Mouse (Mus musculus): ENCODE measurements at regions not wholly inside any gene's neighbourhood (a gene's known extent, or its start where the extent isn't known, plus 50 kb on each side); places are given as distances from the start of the nearest gene placed in this dataset.
A peak's percentile ranks its signal among the peaks of the same experiment; 100 is the strongest.

DNA sequence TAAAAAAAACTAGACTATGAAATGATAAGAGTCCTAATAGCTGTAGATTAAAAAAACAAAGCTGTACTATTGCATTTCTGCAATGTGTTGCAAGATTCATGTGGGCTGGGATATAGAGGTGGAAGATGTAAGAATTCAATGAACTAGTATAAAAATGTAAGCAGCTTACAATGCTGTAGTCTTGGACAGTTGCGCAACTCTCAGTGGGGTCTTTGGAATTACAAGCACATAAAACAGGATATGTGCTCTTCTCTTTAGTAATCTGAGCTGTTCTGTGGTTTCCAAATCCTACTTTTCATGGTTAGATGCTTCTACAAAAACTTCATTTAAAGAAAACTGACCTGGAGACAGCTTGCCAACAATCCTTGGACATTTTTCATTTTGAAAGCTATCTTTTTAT, 609.3 kb downstream of the Adgrl2 start:
- no peaks in the 10 kb centered on the region for H3K36me3 ChIP-seq (ENCODE audit: control insufficient read depth, insufficient read depth, low read length)
- ATAC-seq (ENCODE audit: insufficient read depth, low FRiP score): no peak
- no peaks in the 10 kb centered on the region for H3K4me1 ChIP-seq (ENCODE audit: control insufficient read depth, insufficient read depth, low read length)
- no peak overlapping the region for H3K9ac ChIP-seq (ENCODE audit: low read length)
- no peak overlapping the region for H3K27ac ChIP-seq (ENCODE audit: low read length)
- H3K4me3 ChIP-seq (replicated peaks; ENCODE audit: low read length): no peak overlapping the region
- 91% methylated on average over 1 of the region's 1 CpGs for WGBS
- no peaks in the 10 kb centered on the region for H3K9me3 ChIP-seq (replicated peaks; ENCODE audit: control insufficient read depth, low read length)
- no peak overlapping the region for H3K4me2 ChIP-seq (ENCODE audit: low read depth, low read length)
- H3K27me3 ChIP-seq (ENCODE audit: control insufficient read depth, insufficient read depth, low read length): no peaks in the 10 kb centered on the region

GRCm38 (mm10) chr3:148363331-148363730, 627.0 kb downstream of the Adgrl2 start:
- no peak overlapping the region for H3K4me2 ChIP-seq (ENCODE audit: low read depth, low read length)
- WGBS: 75% methylated on average over 5 of the region's 5 CpGs

DNA sequence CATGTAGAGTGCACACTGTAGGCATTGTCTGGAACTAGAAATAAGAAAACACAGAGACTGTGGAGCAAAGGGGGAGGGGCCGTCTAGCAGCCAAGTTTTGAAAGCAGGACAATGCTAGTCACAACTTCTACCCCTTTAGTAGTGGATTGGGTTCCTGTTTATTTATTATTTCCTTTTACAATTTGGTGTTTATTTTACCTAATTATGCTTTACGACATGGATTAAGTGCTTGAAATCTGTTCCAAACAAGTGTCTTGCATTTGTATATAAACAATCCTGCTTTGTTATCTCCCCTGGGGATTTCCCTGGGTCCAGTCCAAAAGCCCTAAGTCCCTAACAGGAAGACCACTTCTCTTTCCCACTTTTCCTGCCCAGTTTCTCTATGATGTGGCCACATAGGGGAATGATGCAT, 627.9 kb downstream of the Adgrl2 start:
- Histone ChIP-seq H3K36me3 (ENCODE audit: control insufficient read depth, insufficient read depth, low read length) (no peaks in the 10 kb centered on the region), H3K27ac (ENCODE audit: low read length) (no peak overlapping the region), H3K27me3 (ENCODE audit: control insufficient read depth, insufficient read depth, low read length) (no peaks in the 10 kb centered on the region), H3K4me3 (replicated peaks; ENCODE audit: low read length) (no peak overlapping the region), H3K9ac (ENCODE audit: low read length) (no peak overlapping the region), H3K9me3 (replicated peaks; ENCODE audit: control insufficient read depth, low read length) (no peaks in the 10 kb centered on the region), H3K4me1 (ENCODE audit: control insufficient read depth, insufficient read depth, low read length) (no peaks in the 10 kb centered on the region), H3K4me2 (ENCODE audit: low read depth, low read length) (no peak overlapping the region)
- 26% methylated on average over 2 of the region's 2 CpGs for WGBS
- no peak for ATAC-seq (ENCODE audit: insufficient read depth, low FRiP score)

More at GRCm38 (mm10) chr3:148363331-148363730, 627.0 kb downstream of the Adgrl2 start:
- H3K9me3 ChIP-seq (replicated peaks; ENCODE audit: control insufficient read depth, low read length): no peaks in the 10 kb centered on the region
- H3K36me3 ChIP-seq (ENCODE audit: control insufficient read depth, insufficient read depth, low read length): no peaks in the 10 kb centered on the region
- ATAC-seq (ENCODE audit: insufficient read depth, low FRiP score): no peak
- no peak overlapping the region for H3K9ac ChIP-seq (ENCODE audit: low read length)
- H3K4me1 ChIP-seq (ENCODE audit: control insufficient read depth, insufficient read depth, low read length): no peaks in the 10 kb centered on the region
- no peaks in the 10 kb centered on the region for H3K27me3 ChIP-seq (ENCODE audit: control insufficient read depth, insufficient read depth, low read length)
- H3K27ac ChIP-seq (ENCODE audit: low read length): no peak overlapping the region
- no peak overlapping the region for H3K4me3 ChIP-seq (replicated peaks; ENCODE audit: low read length)

- H3K36me3 ChIP-seq (ENCODE audit: control insufficient read depth, insufficient read depth, low read length): no peaks in the 10 kb centered on the region
- no peak overlapping the region for H3K4me3 ChIP-seq (replicated peaks; ENCODE audit: low read length)
- no peaks in the 10 kb centered on the region for H3K9me3 ChIP-seq (replicated peaks; ENCODE audit: control insufficient read depth, low read length)
- no peak overlapping the region for H3K9ac ChIP-seq (ENCODE audit: low read length)
- WGBS: 12% methylated on average over 10 of the region's 10 CpGs
- H3K4me2 ChIP-seq (ENCODE audit: low read depth, low read length): peak overlapping the region; percentile 22
- peaks cover 10% of the 10 kb centered on the region for H3K4me1 ChIP-seq (ENCODE audit: control insufficient read depth, insufficient read depth, low read length)
- ATAC-seq (ENCODE audit: insufficient read depth, low FRiP score): peak; percentile 73
- no peaks in the 10 kb centered on the region for H3K27me3 ChIP-seq (ENCODE audit: control insufficient read depth, insufficient read depth, low read length)
- H3K27ac ChIP-seq (ENCODE audit: low read length): peak overlapping the region; percentile 35; the same call in 1 of the 2 replicates
Observed at GRCm38 (mm10) chr3:148343633-148344361, 646.6 kb downstream of the Adgrl2 start.

- peak overlapping the region; percentile 22; the same call in 1 of the 2 replicates for H3K4me2 ChIP-seq (ENCODE audit: low read depth, low read length)
- peaks cover 10% of the 10 kb centered on the region for H3K4me1 ChIP-seq (ENCODE audit: control insufficient read depth, insufficient read depth, low read length)
- no peaks in the 10 kb centered on the region for H3K9me3 ChIP-seq (replicated peaks; ENCODE audit: control insufficient read depth, low read length)
- H3K36me3 ChIP-seq (ENCODE audit: control insufficient read depth, insufficient read depth, low read length): no peaks in the 10 kb centered on the region
- no peak overlapping the region for H3K9ac ChIP-seq (ENCODE audit: low read length)
- WGBS: 13% methylated on average over 3 of the region's 3 CpGs
- peak; percentile 30; the same call in 1 of the 2 replicates for ATAC-seq (ENCODE audit: insufficient read depth, low FRiP score)
- no peaks in the 10 kb centered on the region for H3K27me3 ChIP-seq (ENCODE audit: control insufficient read depth, insufficient read depth, low read length)
- H3K4me3 ChIP-seq (replicated peaks; ENCODE audit: low read length): no peak overlapping the region
- H3K27ac ChIP-seq (ENCODE audit: low read length): peak overlapping the region; percentile 35; the same call in 1 of the 2 replicates
Observed at GRCm38 (mm10) chr3:148343256-148343632, 647.1 kb downstream of the Adgrl2 start.

DNA sequence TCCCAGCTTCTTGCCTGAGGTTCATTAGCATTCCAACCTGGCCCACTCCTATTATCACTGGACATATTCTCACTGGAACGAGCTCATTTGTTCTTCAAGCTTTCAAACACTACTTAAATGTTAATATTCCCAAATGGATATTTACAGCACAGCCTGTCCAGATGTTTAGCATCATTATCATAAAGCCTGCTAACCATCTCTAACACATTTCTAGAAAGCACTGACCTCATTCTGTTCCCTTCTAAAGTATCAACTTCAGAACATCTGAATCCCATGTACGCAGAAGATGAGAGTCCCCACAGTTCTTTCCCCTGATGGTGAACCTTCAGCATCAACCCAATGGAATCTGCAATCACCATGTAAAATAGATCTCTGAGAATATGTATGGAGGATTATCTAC, 651.1 kb downstream of the Adgrl2 start:
- peak; percentile 33 for ATAC-seq (ENCODE audit: insufficient read depth, low FRiP score)
- Histone ChIP-seq H3K27me3 (ENCODE audit: control insufficient read depth, insufficient read depth, low read length) (no peaks in the 10 kb centered on the region), H3K4me1 (ENCODE audit: control insufficient read depth, insufficient read depth, low read length) (peaks cover 12% of the 10 kb centered on the region), H3K27ac (ENCODE audit: low read length) (no peak overlapping the region), H3K9ac (ENCODE audit: low read length) (no peak overlapping the region), H3K4me3 (replicated peaks; ENCODE audit: low read length) (no peak overlapping the region), H3K36me3 (ENCODE audit: control insufficient read depth, insufficient read depth, low read length) (no peaks in the 10 kb centered on the region), H3K4me2 (ENCODE audit: low read depth, low read length) (no peak overlapping the region), H3K9me3 (replicated peaks; ENCODE audit: control insufficient read depth, low read length) (no peaks in the 10 kb centered on the region)
- WGBS: 45% methylated on average over 2 of the region's 2 CpGs

- Histone ChIP-seq H3K9me3 (replicated peaks; ENCODE audit: control insufficient read depth, low read length) (no peaks in the 10 kb centered on the region), H3K4me3 (replicated peaks; ENCODE audit: low read length) (no peak overlapping the region), H3K4me2 (ENCODE audit: low read depth, low read length) (no peak overlapping the region), H3K27ac (ENCODE audit: low read length) (no peak overlapping the region), H3K36me3 (ENCODE audit: control insufficient read depth, insufficient read depth, low read length) (no peaks in the 10 kb centered on the region), H3K27me3 (ENCODE audit: control insufficient read depth, insufficient read depth, low read length) (no peaks in the 10 kb centered on the region), H3K9ac (ENCODE audit: low read length) (no peak overlapping the region), H3K4me1 (ENCODE audit: control insufficient read depth, insufficient read depth, low read length) (0 out of 2 replicates have a peak, but pooled peaks cover 3% of the 10 kb centered on the region)
- no peak for ATAC-seq (ENCODE audit: insufficient read depth, low FRiP score)
- WGBS: 59% methylated on average over 6 of the region's 6 CpGs
Observed at GRCm38 (mm10) chr3:148336640-148337039, 653.7 kb downstream of the Adgrl2 start.

GRCm38 (mm10) chr3:148336091-148336511, 654.3 kb downstream of the Adgrl2 start:
- peak overlapping the region; percentile 30 for H3K4me2 ChIP-seq (ENCODE audit: low read depth, low read length)
- no peak overlapping the region for H3K4me3 ChIP-seq (replicated peaks; ENCODE audit: low read length)
- 31% methylated on average over 15 of the region's 15 CpGs for WGBS
- no peaks in the 10 kb centered on the region for H3K36me3 ChIP-seq (ENCODE audit: control insufficient read depth, insufficient read depth, low read length)
- no peak overlapping the region for H3K27ac ChIP-seq (ENCODE audit: low read length)
- H3K9me3 ChIP-seq (replicated peaks; ENCODE audit: control insufficient read depth, low read length): no peaks in the 10 kb centered on the region
- no peak overlapping the region for H3K9ac ChIP-seq (ENCODE audit: low read length)
- no peaks in the 10 kb centered on the region for H3K27me3 ChIP-seq (ENCODE audit: control insufficient read depth, insufficient read depth, low read length)
- ATAC-seq (ENCODE audit: insufficient read depth, low FRiP score): no peak
- H3K4me1 ChIP-seq (ENCODE audit: control insufficient read depth, insufficient read depth, low read length): 0 out of 2 replicates have a peak, but pooled peaks cover 3% of the 10 kb centered on the region

DNA sequence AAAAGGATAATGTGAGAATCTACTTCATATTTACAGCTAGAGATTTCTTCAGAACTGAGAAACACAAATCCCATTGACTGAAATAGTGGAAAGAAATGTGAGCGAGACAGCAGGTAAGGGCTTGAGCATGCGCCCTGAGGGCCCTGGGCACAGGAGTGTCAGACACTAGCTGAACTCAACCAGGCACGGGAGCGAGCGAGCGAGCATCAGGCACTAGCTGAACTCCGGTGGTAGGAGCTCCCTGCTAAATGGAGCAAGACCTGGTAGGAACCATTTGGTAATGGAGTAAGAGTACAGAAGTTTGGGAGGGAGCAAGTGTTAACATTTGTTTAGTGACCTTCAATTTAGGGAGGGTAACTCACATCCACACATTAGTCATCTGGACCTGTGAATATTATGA, 654.7 kb downstream of the Adgrl2 start:
- Histone ChIP-seq H3K4me1 (ENCODE audit: control insufficient read depth, insufficient read depth, low read length) (0 out of 2 replicates have a peak, but pooled peaks cover 3% of the 10 kb centered on the region), H3K27me3 (ENCODE audit: control insufficient read depth, insufficient read depth, low read length) (no peaks in the 10 kb centered on the region), H3K27ac (ENCODE audit: low read length) (no peak overlapping the region), H3K9me3 (replicated peaks; ENCODE audit: control insufficient read depth, low read length) (no peaks in the 10 kb centered on the region), H3K36me3 (ENCODE audit: control insufficient read depth, insufficient read depth, low read length) (no peaks in the 10 kb centered on the region), H3K4me2 (ENCODE audit: low read depth, low read length) (no peak overlapping the region), H3K4me3 (replicated peaks; ENCODE audit: low read length) (no peak overlapping the region), H3K9ac (ENCODE audit: low read length) (no peak overlapping the region)
- 75% methylated on average over 7 of the region's 7 CpGs for WGBS
- no peak for ATAC-seq (ENCODE audit: insufficient read depth, low FRiP score)
